Mouse (Mus musculus): ENCODE results near the gene Ndufb11. TPM values are rescaled to one million over a fixed set of nuclear protein-coding genes. Genes with fewer than 3 reads are reported as not detected.

The Ndufb11 gene
- total RNA-seq, 2 experiments from 2014 or later = 30.8 to 87.2 TPM

Other genes with a start within 250 kb of the Ndufb11 start
- 9.7 and 10.5 TPM in 2 replicates for gene Jade3, start 191.9 kb downstream of the Ndufb11 start, total RNA-seq (2015; ENCODE audit: low replicate concordance)
- gene Jade3, start 191.9 kb downstream of the Ndufb11 start, total RNA-seq (2017; ENCODE audit: low replicate concordance) = 6.8 and 12.6 TPM in 2 replicates
- not detected in 2 replicates for gene Rgn, start 67.8 kb downstream of the Ndufb11 start, total RNA-seq (2015; ENCODE audit: low replicate concordance)
- gene Rgn, start 67.8 kb downstream of the Ndufb11 start, total RNA-seq (2017; ENCODE audit: low replicate concordance) = not detected in 2 replicates
- gene Rbm10, start 116 bp downstream of the Ndufb11 start, total RNA-seq (2015; ENCODE audit: low replicate concordance) = 28.5 and 33.5 TPM in 2 replicates
- gene Rbm10, start 116 bp downstream of the Ndufb11 start, total RNA-seq (2017; ENCODE audit: low replicate concordance) = 38.0 and 51.6 TPM in 2 replicates
- gene Uba1, start 40.7 kb upstream of the Ndufb11 start, total RNA-seq (2015; ENCODE audit: low replicate concordance) = 59.9 and 60.9 TPM in 2 replicates
- gene Uba1, start 40.7 kb upstream of the Ndufb11 start, total RNA-seq (2017; ENCODE audit: low replicate concordance) = 62.3 and 63.2 TPM in 2 replicates
- 112 and 120 TPM in 2 replicates for gene Cdk16, start 70.3 kb upstream of the Ndufb11 start, total RNA-seq (2015; ENCODE audit: low replicate concordance)
- 56.3 and 60.6 TPM in 2 replicates for gene Cdk16, start 70.3 kb upstream of the Ndufb11 start, total RNA-seq (2017; ENCODE audit: low replicate concordance)
- 2.9 and 3.6 TPM in 2 replicates for gene Usp11, start 86.3 kb upstream of the Ndufb11 start, total RNA-seq (2015; ENCODE audit: low replicate concordance)
- 0.64 and 6.4 TPM in 2 replicates for gene Usp11, start 86.3 kb upstream of the Ndufb11 start, total RNA-seq (2017; ENCODE audit: low replicate concordance)
- 33.5 and 35.7 TPM in 2 replicates for gene Araf, start 180.2 kb upstream of the Ndufb11 start, total RNA-seq (2015; ENCODE audit: low replicate concordance)
- 14.0 and 16.5 TPM in 2 replicates for gene Araf, start 180.2 kb upstream of the Ndufb11 start, total RNA-seq (2017; ENCODE audit: low replicate concordance)